Mouse (Mus musculus) embryonic facial prominence, embryonic 14.5 days (tissue): Measurements from ENCODE around the gene Zbtb16. TPM values are rescaled to one million over a fixed set of nuclear protein-coding genes. Genes with fewer than 3 reads are reported as not detected.

Source experiments
- ATAC-seq: fragments of 200-750 bp; cut with Nextera tagmentation; 2 replicates; pipeline ENCODE4 v1.8.0; 2017; ENCODE audit warnings: low read depth, moderate number of reproducible peaks, moderate TSS enrichment
- DNase-seq: peaks from one replicate; pipeline ENCODE4 v3.0.0-alpha.2; 2015; ENCODE audit warnings: low spot score
- H3K27ac ChIP-seq: fragments of 300-500 bp; sonication (generic); replicated peaks from 2 replicates; pipeline ENCODE4 v1.5.1; 2014; ENCODE audit warnings: low read depth, mild to moderate bottlenecking, low read length, moderate library complexity
- H3K27me3 ChIP-seq: fragments of 300-500 bp; sonication (generic); replicated peaks from 2 replicates; pipeline ENCODE4 v1.6.1; 2014; ENCODE audit warnings: low read length; ENCODE audit not compliant: control insufficient read depth, insufficient read depth
- H3K36me3 ChIP-seq: fragments of 300-500 bp; sonication (generic); 2 replicates; pipeline ENCODE4 v1.6.1; 2014; ENCODE audit warnings: low read length, mixed read lengths; ENCODE audit not compliant: control insufficient read depth, insufficient read depth
- H3K4me1 ChIP-seq: fragments of 300-500 bp; sonication (generic); 2 replicates; pipeline ENCODE4 v1.6.1; 2014; ENCODE audit warnings: antibody characterized with exemption, low read length; ENCODE audit not compliant: control insufficient read depth, insufficient read depth
- H3K4me2 ChIP-seq: fragments of 300-500 bp; sonication (generic); 2 replicates; pipeline ENCODE4 v1.6.1; 2014; ENCODE audit warnings: low read depth, mild to moderate bottlenecking, low read length, moderate library complexity, mixed read lengths
- H3K4me3 ChIP-seq: fragments of 300-500 bp; sonication (generic); 2 replicates; pipeline ENCODE4 v1.5.1; 2014; ENCODE audit warnings: low read depth, mild to moderate bottlenecking, low read length
- H3K9ac ChIP-seq: fragments of 300-500 bp; sonication (generic); 2 replicates; pipeline ENCODE4 v1.6.1; 2014; ENCODE audit warnings: low read depth, mild to moderate bottlenecking, low read length, moderate library complexity, mixed read lengths
- H3K9me3 ChIP-seq: fragments of 300-500 bp; sonication (generic); 2 replicates; pipeline ENCODE4 v1.6.1; 2016; ENCODE audit warnings: low read length; ENCODE audit not compliant: control insufficient read depth
- WGBS: fragments of 180-500 bp; shearing (Covaris S2); extraction: QIAGEN DNeasy Blood & Tissue Kit; methylation state at CpG from one replicate; pipeline ENCODE4 v1.1.7; 2014; 5-methylcytosine and 5-hydroxymethylcytosine counted together
- polyA plus RNA-seq: library from polyadenylated mRNA; unstranded; fragments of >200 nt; fragmentation: Nextera tagmentation; extraction: Ambion mirVana; gene quantifications from 2 replicates; pipeline ENCODE4 v1.2.1, GENCODE M21; 2014

Gene Zbtb16
- polyA plus RNA-seq, 1 experiment from 2014 or later: 4.1 TPM

DNA sequence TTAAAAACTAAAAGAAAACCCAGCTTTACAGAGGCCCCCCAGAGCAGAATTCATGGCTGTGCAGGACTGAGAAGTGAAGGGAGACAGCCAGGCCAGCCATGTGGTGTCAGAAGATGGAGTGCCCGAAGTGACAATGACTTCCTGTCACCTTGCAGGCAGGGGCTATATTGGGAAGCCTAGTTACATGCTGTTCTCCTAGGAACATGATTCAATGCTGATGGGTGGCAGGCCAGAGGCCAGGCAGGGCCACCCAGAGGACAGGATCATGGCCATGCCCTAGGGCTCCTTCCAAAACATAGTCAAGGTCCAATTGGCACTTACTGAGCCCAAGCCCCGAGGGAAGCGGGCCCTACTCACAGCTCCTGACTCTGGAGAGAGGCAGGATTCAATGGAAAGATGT, 106.6 kb downstream of the Zbtb16 start:
- Histone ChIP-seq H3K36me3 (no peaks in the 10 kb centered on the region), H3K4me3 (no peak overlapping the region), H3K27ac (no peak overlapping the region), H3K4me2 (no peak overlapping the region), H3K4me1 (peaks cover 35% of the 10 kb centered on the region), H3K9ac (no peak overlapping the region), H3K9me3 (no peaks in the 10 kb centered on the region), H3K27me3 (no peaks in the 10 kb centered on the region; the same call in 1 of the 2 replicates)
- WGBS: 71% methylated on average over 3 of the region's 3 CpGs
- ATAC-seq: no peak
- DNase-seq: no peak

DNA sequence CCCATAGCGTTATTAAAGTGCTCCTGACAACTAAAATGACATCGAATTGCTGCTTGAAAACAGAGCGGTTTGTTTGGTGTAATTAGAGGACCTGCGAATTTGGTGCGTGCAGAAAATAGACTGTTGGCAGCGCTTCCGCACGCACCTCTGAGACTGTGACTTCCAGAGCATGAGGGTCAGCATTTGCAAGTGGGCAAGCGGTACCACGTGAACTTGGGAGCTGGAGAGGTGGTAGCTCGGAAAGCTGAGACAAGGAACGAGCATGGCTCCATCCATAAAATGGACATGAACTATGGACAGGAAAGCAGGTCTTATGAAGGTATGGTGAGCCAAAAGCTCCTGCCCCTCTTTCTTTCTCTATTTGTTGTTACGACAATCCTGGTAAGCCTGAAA, 107.3 kb downstream of the Zbtb16 start:
- Histone ChIP-seq H3K4me2 (peak overlapping the region; percentile 24), H3K36me3 (no peaks in the 10 kb centered on the region), H3K4me1 (peaks cover 28% of the 10 kb centered on the region), H3K27me3 (no peaks in the 10 kb centered on the region; the same call in 1 of the 2 replicates), H3K9me3 (no peaks in the 10 kb centered on the region), H3K4me3 (no peak overlapping the region), H3K9ac (no peak overlapping the region), H3K27ac (no peak overlapping the region)
- DNase-seq (no peak), ATAC-seq (no peak)
- WGBS: 39% methylated on average over 13 of the region's 13 CpGs

DNA sequence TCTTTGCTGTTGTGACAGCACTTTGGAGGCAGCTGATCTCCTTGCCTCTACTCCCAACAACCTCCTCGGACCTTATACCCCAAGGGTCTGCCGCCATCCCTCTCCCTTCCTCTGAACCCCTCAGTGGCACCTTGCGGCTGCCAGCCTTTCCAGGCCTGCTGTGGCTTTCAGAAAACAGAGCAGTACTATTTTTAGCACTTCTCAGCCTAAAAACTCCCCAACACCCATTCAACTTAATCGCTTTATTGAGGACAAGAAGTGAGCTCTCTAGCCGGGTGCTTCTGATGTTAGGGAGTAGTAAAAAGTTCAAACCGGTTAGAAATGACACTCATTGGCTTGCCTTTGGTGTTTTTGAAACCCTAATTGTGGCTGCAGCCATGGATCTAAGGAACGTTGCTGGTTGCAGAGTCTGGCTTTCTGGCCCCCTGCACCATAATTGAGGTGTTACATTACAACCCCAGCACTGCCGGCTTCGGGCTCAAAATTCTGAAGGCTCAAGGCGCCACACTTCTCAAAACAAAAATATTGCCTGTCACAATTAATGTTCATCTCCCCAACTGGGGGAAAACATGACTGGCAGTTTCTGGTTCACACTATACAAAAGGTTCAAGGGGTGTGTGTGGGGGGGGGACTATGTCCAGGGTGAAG, 107.8 kb downstream of the Zbtb16 start:
- H3K4me1 ChIP-seq: peaks cover 26% of the 10 kb centered on the region
- H3K4me3 ChIP-seq: no peak overlapping the region
- peak overlapping the region; percentile 24; the same call in 1 of the 2 replicates for H3K4me2 ChIP-seq
- peak; percentile 30; the same call in 1 of the 2 replicates for ATAC-seq
- DNase-seq: peak; percentile 80
- H3K27me3 ChIP-seq: no peaks in the 10 kb centered on the region; the same call in 1 of the 2 replicates
- WGBS: 21% methylated on average over 10 of the region's 10 CpGs
- H3K27ac ChIP-seq: no peak overlapping the region
- H3K9me3 ChIP-seq: no peaks in the 10 kb centered on the region
- H3K36me3 ChIP-seq: no peaks in the 10 kb centered on the region
- no peak overlapping the region for H3K9ac ChIP-seq

DNA sequence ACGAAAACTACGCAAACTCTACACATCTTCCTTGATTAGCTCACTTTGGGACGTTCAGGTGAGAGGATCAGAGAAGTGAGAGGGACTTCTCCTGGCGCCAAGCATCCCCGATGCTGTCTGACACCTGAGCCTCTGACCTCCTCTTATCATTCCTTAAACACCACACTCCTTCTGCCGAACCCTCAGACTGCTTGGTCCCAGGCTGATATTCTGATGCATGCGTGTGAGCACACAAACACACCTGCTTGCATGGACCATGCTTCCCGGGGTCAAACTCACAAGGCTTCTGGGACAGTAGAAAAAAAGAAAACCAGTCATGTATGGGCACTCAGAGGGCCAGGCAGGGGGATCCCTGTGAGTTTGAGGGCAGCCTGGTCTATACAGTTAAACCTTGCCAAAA, 109.7 kb downstream of the Zbtb16 start:
- 82% methylated on average over 8 of the region's 8 CpGs for WGBS
- DNase-seq: no peak
- no peak overlapping the region for H3K27ac ChIP-seq
- no peak overlapping the region for H3K4me3 ChIP-seq
- H3K36me3 ChIP-seq: no peaks in the 10 kb centered on the region
- H3K9ac ChIP-seq: no peak overlapping the region
- H3K4me2 ChIP-seq: no peak overlapping the region
- peaks cover 23% of the 10 kb centered on the region for H3K4me1 ChIP-seq
- H3K9me3 ChIP-seq: no peaks in the 10 kb centered on the region
- no peak for ATAC-seq
- no peaks in the 10 kb centered on the region; the same call in 1 of the 2 replicates for H3K27me3 ChIP-seq

DNA sequence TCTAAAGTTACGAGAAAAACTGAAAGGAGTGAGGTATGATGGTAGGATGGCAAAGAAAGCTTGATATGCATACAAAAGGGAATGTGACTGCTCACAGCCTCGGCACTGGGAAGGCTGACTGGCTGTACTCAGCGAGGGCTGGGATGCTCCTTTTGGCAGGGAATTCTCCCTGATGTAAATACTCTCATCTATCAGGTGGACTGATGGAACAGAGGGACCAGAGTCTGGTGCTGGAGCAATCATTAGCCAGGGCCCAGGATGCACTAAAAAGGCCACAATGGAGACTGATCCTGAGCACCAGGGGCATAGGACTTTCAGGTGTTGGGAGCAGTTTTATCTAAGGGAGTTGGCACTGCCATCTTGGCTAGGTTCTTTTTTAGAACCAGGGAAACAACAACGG, 110.1 kb downstream of the Zbtb16 start:
- Histone ChIP-seq H3K27ac (no peak overlapping the region), H3K27me3 (no peaks in the 10 kb centered on the region; the same call in 1 of the 2 replicates), H3K9me3 (no peaks in the 10 kb centered on the region), H3K9ac (no peak overlapping the region), H3K4me3 (no peak overlapping the region), H3K4me2 (no peak overlapping the region), H3K4me1 (peaks cover 23% of the 10 kb centered on the region), H3K36me3 (no peaks in the 10 kb centered on the region)
- 63% methylated on average over 4 of the region's 4 CpGs for WGBS
- no peak for ATAC-seq
- no peak for DNase-seq

DNA sequence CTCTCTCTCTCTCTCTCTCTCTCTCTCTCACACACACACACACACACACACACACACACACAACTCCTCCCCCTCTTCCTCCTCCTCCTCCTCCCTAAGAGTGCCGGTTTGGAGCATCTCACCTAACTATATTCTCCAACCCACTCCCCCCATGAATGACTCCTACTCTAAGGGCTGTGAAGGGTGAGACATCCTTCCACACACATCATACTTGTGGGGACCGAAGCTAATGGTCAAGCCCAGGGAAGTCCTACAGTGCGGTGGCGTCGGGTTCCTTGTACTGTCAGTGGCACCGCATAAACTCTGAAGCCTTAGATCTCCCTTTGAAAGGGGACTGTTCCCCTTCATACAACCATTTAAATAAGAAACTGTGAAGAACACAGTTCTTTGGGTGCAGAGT, 110.9 kb downstream of the Zbtb16 start:
- Histone ChIP-seq H3K27me3 (no peaks in the 10 kb centered on the region; the same call in 1 of the 2 replicates), H3K36me3 (no peaks in the 10 kb centered on the region)
- ATAC-seq: no peak

DNA sequence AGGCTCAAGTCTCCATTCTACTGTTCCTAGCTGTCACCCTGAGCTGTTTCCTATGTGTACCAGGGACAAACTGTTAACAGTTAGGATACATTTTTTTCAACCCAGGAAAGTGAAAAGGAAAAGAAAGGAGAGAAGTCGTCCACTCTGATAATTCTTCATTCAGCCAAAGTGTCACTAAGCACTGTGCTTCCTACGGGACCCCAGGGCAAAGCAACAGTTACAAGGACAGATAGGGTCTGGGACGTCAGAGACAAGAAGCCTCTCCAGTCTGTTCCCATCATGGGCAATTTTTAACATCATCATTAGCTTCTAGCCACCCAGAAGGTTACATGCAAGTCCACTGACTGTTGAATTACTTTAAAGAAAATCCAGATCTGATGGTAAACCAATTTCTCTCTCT, 111.3 kb downstream of the Zbtb16 start:
- Histone ChIP-seq H3K9ac (no peak overlapping the region), H3K27ac (no peak overlapping the region)

More for the DNA sequence above, 110.9 kb downstream of the Zbtb16 start:
- no peak overlapping the region for H3K9ac ChIP-seq
- no peak overlapping the region for H3K27ac ChIP-seq
- H3K4me3 ChIP-seq: no peak overlapping the region
- peaks cover 19% of the 10 kb centered on the region for H3K4me1 ChIP-seq
- 87% methylated on average over 6 of the region's 6 CpGs for WGBS
- no peak for DNase-seq
- H3K9me3 ChIP-seq: no peaks in the 10 kb centered on the region
- H3K4me2 ChIP-seq: no peak overlapping the region

DNA sequence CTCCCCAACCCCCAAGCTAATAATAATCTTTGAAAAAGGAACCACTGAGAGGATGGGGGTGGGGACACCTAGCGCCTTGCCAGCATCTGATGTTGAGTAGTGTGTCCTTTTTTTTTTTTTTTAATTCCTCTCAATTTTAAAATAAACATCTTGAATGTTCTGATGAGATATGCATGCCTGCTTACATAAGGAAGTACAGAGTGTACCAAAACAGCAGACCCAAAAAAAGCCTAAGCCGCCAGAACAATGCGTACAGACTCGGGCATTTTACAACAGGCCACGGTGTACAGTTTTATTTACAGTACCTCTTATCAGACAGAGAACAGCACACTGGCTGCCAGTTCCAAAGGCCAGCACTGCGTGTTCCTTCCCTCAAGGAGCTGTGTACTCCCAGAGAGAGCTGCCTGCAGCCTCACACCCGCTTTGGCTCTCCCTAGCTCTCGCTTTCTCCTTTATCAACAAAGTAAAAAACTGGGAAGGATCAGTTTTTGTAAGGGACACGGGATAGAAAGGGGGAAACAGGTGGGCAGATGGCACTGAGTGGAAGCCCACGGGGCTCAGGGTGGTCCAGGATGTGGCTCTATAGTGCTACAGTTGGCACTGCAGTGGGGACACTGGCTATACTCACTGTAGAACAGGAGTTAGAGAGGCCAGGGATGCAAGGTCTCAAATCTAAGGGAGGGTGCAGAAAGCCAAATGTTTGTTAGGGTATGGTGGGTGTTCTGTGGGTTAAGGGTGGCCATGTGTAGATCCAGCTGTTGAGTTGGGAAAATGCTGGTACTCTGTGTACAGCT, 112.3 kb downstream of the Zbtb16 start:
- Histone ChIP-seq H3K27ac (no peak overlapping the region), H3K9me3 (no peaks in the 10 kb centered on the region), H3K9ac (no peak overlapping the region), H3K4me2 (no peak overlapping the region), H3K36me3 (no peaks in the 10 kb centered on the region), H3K4me3 (no peak overlapping the region), H3K27me3 (no peaks in the 10 kb centered on the region; the same call in 1 of the 2 replicates), H3K4me1 (peaks cover 13% of the 10 kb centered on the region)
- ATAC-seq (no peak), DNase-seq (peak; percentile 37)
- WGBS: 48% methylated on average over 10 of the region's 10 CpGs

More for the DNA sequence above, 111.3 kb downstream of the Zbtb16 start:
- no peaks in the 10 kb centered on the region for H3K36me3 ChIP-seq
- ATAC-seq: no peak
- no peak overlapping the region for H3K4me2 ChIP-seq
- WGBS: 71% methylated on average over 3 of the region's 3 CpGs
- no peaks in the 10 kb centered on the region for H3K9me3 ChIP-seq
- peaks cover 19% of the 10 kb centered on the region for H3K4me1 ChIP-seq
- no peak for DNase-seq
- no peak overlapping the region for H3K4me3 ChIP-seq
- H3K27me3 ChIP-seq: no peaks in the 10 kb centered on the region; the same call in 1 of the 2 replicates
